Mouse (Mus musculus) inflammation-experienced regulatory T-cells, adult 16 weeks (primary cell): ENCODE data around the gene Ntf3. TPM values are rescaled to one million over a fixed set of nuclear protein-coding genes. Genes with fewer than 3 reads are reported as not detected.

Experiments used
- polyA plus RNA-seq: library from polyadenylated mRNA; unstranded; fragments of 100-300 nt; shearing (Covaris generic); gene quantifications from one replicate; pipeline ENCODE4 v1.2.1, GENCODE M21; 2017

Gene Ntf3
- not detected for polyA plus RNA-seq

GRCm38 (mm10) chr6:126166548-126167207, at the start of gene Ntf3:
Gene Ntf3, minus strand, starts transcription at chr6:126166910.

